Mouse (Mus musculus): ENCODE measurements at regions not wholly inside any gene's neighbourhood (a gene's known extent, or its start where the extent isn't known, plus 50 kb on each side); places are given as distances from the start of the nearest gene placed in this dataset.
"Not testable (repeated sequence)": the region's sequence is repeated elsewhere in the genome, so short reads cannot be mapped to it uniquely, and the experiment has no call there.

- DNase-seq (ENCODE audit: low spot score in 2 of 2), result no peak
Observed at GRCm38 (mm10) chr13:58663316-58663715, 52.6 kb upstream of the Slc28a3 start.

- DNase-seq (ENCODE audit: low spot score in 2 of 2), result no peak
Observed at GRCm38 (mm10) chr13:58668664-58669063, 58.0 kb upstream of the Slc28a3 start.

- no peak for DNase-seq (ENCODE audit: low spot score in 2 of 2)
Observed at GRCm38 (mm10) chr13:58670206-58670605, 59.5 kb upstream of the Slc28a3 start.

GRCm38 (mm10) chr13:58675611-58676010 is 64.9 kb upstream of the Slc28a3 start:
- DNase-seq (ENCODE audit: low spot score in 2 of 2), result not testable (repeated sequence)

GRCm38 (mm10) chr13:58677521-58677920 is 66.8 kb upstream of the Slc28a3 start:
- no peak for DNase-seq (ENCODE audit: low spot score in 2 of 2)

- peak; percentile 11 to 24 for DNase-seq (ENCODE audit: low spot score in 2 of 2)
Observed at GRCm38 (mm10) chr13:58679663-58680062, 69.0 kb upstream of the Slc28a3 start.

- no peak for DNase-seq (ENCODE audit: low spot score in 2 of 2)
Observed at GRCm38 (mm10) chr13:58686822-58687221, 76.1 kb upstream of the Slc28a3 start.

- no peak for DNase-seq (ENCODE audit: low spot score in 2 of 2)
Observed at GRCm38 (mm10) chr13:58687609-58688008, 76.9 kb upstream of the Slc28a3 start.

GRCm38 (mm10) chr13:58688249-58688648 is 77.6 kb upstream of the Slc28a3 start:
- no peak for DNase-seq (ENCODE audit: low spot score in 2 of 2)

GRCm38 (mm10) chr13:58694703-58695102 is 84.0 kb upstream of the Slc28a3 start:
- no peak for DNase-seq (ENCODE audit: low spot score in 2 of 2)

GRCm38 (mm10) chr13:58695964-58696363 is 85.3 kb upstream of the Slc28a3 start:
- DNase-seq (ENCODE audit: low spot score in 2 of 2), result no peak

GRCm38 (mm10) chr13:58700021-58700420 is 89.3 kb upstream of the Slc28a3 start:
- DNase-seq (ENCODE audit: low spot score in 2 of 2), result peak in 1 of 2 experiments; percentile 9

- DNase-seq (ENCODE audit: low spot score in 2 of 2), result no peak
Observed at GRCm38 (mm10) chr13:58704141-58704540, 93.5 kb upstream of the Slc28a3 start.

GRCm38 (mm10) chr13:58716584-58716983 is 89.8 kb upstream of the Ntrk2 start:
- no peak for DNase-seq (ENCODE audit: low spot score in 2 of 2)

- DNase-seq (ENCODE audit: low spot score in 2 of 2), result no peak
Observed at GRCm38 (mm10) chr13:58730500-58731105, 75.8 kb upstream of the Ntrk2 start.

GRCm38 (mm10) chr13:58732776-58733175 is 73.6 kb upstream of the Ntrk2 start:
- no peak for DNase-seq (ENCODE audit: low spot score in 2 of 2)

GRCm38 (mm10) chr13:58733615-58734014 is 72.8 kb upstream of the Ntrk2 start:
- DNase-seq (ENCODE audit: low spot score in 2 of 2), result no peak

GRCm38 (mm10) chr13:58735577-58735976 is 70.8 kb upstream of the Ntrk2 start:
- DNase-seq (ENCODE audit: low spot score in 2 of 2), result no peak

GRCm38 (mm10) chr13:58740731-58741130 is 65.6 kb upstream of the Ntrk2 start:
- no peak for DNase-seq (ENCODE audit: low spot score in 2 of 2)

GRCm38 (mm10) chr13:58746056-58746455 is 60.3 kb upstream of the Ntrk2 start:
- DNase-seq (ENCODE audit: low spot score in 2 of 2), result no peak

GRCm38 (mm10) chr13:58747685-58748084 is 58.7 kb upstream of the Ntrk2 start:
- DNase-seq (ENCODE audit: low spot score in 2 of 2), result peak in 1 of 2 experiments; percentile 10

- no peak for DNase-seq (ENCODE audit: low spot score in 2 of 2)
Observed at GRCm38 (mm10) chr13:58756125-58756524, 50.2 kb upstream of the Ntrk2 start.
